Mouse (Mus musculus) layer of hippocampus, adult 8-10 months (tissue): ENCODE measurements around the gene Bbs2. TPM values are rescaled to one million over a fixed set of nuclear protein-coding genes. Genes with fewer than 3 reads are reported as not detected.

Experiments used
- total RNA-seq, 4 experiments: library from RNA; stranded (reverse); gene quantifications; 2 replicates each; pipeline ENCODE4 v1.2.4; 2022

Bbs2 gene
- total RNA-seq, 4 experiments from 2014 or later = 26.5 to 30.1 (median 27.9) TPM

Other genes with a start within 250 kb of the Bbs2 start
- 100 to 1,000 TPM; 126 to 136 (median 132) TPM for gene Amfr, start 86.1 kb downstream of the Bbs2 start, total RNA-seq
- gene Nudt21, start 61.9 kb downstream of the Bbs2 start, total RNA-seq = 10 to 100 TPM; 43.9 to 57.1 (median 49.1) TPM
- 100 to 1,000 TPM in 2 of 4 experiments, 10 to 100 TPM in 2; 87.9 to 136 (median 117) TPM for gene Ogfod1, start 61.7 kb downstream of the Bbs2 start, total RNA-seq
- gene Mt4, start 38.3 kb upstream of the Bbs2 start, total RNA-seq = not detected
- gene Mt3, start 53.7 kb upstream of the Bbs2 start, total RNA-seq = 1,000 to 10,000 TPM in 2 of 4 experiments, 100 to 1,000 TPM in 2; 946 to 1,303 (median 1,087) TPM
- 1,000 to 10,000 TPM in 1 of 4 experiments, 100 to 1,000 TPM in 3; 368 to 1,095 (median 602) TPM for gene Mt2, start 73.7 kb upstream of the Bbs2 start, total RNA-seq
- 1,000 to 10,000 TPM in 1 of 4 experiments, 100 to 1,000 TPM in 3; 351 to 1,100 (median 605) TPM for gene Mt1, start 80.2 kb upstream of the Bbs2 start, total RNA-seq
- gene Nup93, start 115.6 kb upstream of the Bbs2 start, total RNA-seq = 10 to 100 TPM; 56.4 to 66.3 (median 63.1) TPM
- under 1 TPM; 0.55 to 0.94 (median 0.79) TPM for gene Slc12a3, start 230.3 kb upstream of the Bbs2 start, total RNA-seq